Mouse (Mus musculus): ENCODE measurements around the gene Hsf2. TPM values are rescaled to one million over a fixed set of nuclear protein-coding genes. Genes with fewer than 3 reads are reported as not detected.
"Not testable (repeated sequence)": the region's sequence is repeated elsewhere in the genome, so short reads cannot be mapped to it uniquely, and the experiment has no call there.

Hsf2 gene
- polyA plus RNA-seq, 1 experiment from 2014 or later, result 27.5 TPM

- no peaks in the 10 kb centered on the region for H3K4me1 ChIP-seq (ENCODE audit: control insufficient read depth, insufficient read depth, low read length)
- H3K36me3 ChIP-seq (ENCODE audit: control insufficient read depth, insufficient read depth, low read length), result peaks cover 78% of the 10 kb centered on the region
- no peak for ATAC-seq (ENCODE audit: low read depth)
- no peak overlapping the region for H3K4me3 ChIP-seq (ENCODE audit: low read depth, low read length)
- 92% methylated on average over 2 of the region's 2 CpGs for WGBS
- no peaks in the 10 kb centered on the region for H3K27me3 ChIP-seq (replicated peaks; ENCODE audit: control insufficient read depth, insufficient read depth, low read length)
- no peak overlapping the region for H3K27ac ChIP-seq (replicated peaks; ENCODE audit: low read depth, low read length)
- no peak overlapping the region for H3K4me2 ChIP-seq (ENCODE audit: low read depth, low read length)
- DNase-seq (ENCODE audit: low spot score), result no peak
- H3K9ac ChIP-seq (ENCODE audit: low read depth, low read length), result no peak overlapping the region
- no peaks in the 10 kb centered on the region for H3K9me3 ChIP-seq (ENCODE audit: control insufficient read depth, low read length)
Measured at GRCm38 (mm10) chr10:57514616-57515015, 28.4 kb downstream of the Hsf2 start.

DNA sequence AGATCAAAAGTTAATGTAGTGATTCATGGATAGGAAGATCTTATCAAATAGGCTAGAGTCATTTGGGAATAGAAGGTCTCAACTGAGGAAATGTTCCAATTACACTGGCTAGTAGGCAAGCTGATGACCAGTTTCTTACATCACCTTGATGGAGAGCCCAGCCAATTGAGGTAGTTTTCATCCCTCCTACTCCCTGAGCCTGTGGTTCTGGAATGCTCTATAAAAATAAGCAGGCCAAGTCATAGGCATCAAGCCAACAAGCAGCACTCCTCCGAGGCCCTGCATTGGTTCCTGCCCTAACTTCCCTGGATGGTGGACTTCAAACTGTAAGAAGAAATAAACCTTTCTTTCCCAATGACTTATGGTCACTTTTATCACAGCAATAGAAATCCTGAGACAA is 29.1 kb downstream of the Hsf2 start:
- Histone ChIP-seq H3K36me3 (ENCODE audit: control insufficient read depth, insufficient read depth, low read length) (peaks cover 83% of the 10 kb centered on the region), H3K9me3 (ENCODE audit: control insufficient read depth, low read length) (no peaks in the 10 kb centered on the region), H3K27me3 (replicated peaks; ENCODE audit: control insufficient read depth, insufficient read depth, low read length) (no peaks in the 10 kb centered on the region), H3K4me1 (ENCODE audit: control insufficient read depth, insufficient read depth, low read length) (no peaks in the 10 kb centered on the region), H3K27ac (replicated peaks; ENCODE audit: low read depth, low read length) (no peak overlapping the region), H3K4me2 (ENCODE audit: low read depth, low read length) (no peak overlapping the region), H3K9ac (ENCODE audit: low read depth, low read length) (no peak overlapping the region), H3K4me3 (ENCODE audit: low read depth, low read length) (no peak overlapping the region)
- ATAC-seq (ENCODE audit: low read depth) (no peak), DNase-seq (ENCODE audit: low spot score) (no peak)
- 73% methylated on average over 1 of the region's 1 CpGs for WGBS

DNA sequence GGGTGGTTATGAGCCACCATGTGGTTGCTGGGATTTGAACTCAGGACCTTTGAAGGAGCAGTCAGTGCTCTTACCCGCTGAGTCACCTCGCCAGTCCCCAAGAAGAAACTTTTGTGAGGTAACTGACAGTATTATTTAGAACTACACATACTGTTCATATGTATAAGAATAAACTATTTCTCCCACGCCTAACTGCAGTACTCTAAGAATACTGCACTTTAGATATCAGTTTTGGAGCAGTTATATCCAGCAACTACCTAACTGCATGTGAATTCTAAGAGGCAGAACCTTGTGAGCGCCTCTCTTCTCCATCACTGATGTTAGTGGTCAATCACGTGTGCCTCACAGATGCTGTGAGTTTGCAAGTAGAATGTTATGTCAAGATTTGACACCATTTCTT is 40.3 kb downstream of the Hsf2 start:
- peaks cover 50% of the 10 kb centered on the region for H3K36me3 ChIP-seq (ENCODE audit: control insufficient read depth, insufficient read depth, low read length)
- DNase-seq (ENCODE audit: low spot score) (no peak), ATAC-seq (ENCODE audit: low read depth) (no peak)
- H3K9me3 ChIP-seq (ENCODE audit: control insufficient read depth, low read length), result peaks cover 15% of the 10 kb centered on the region
- WGBS, result 96% methylated on average over 5 of the region's 5 CpGs
- H3K4me2 ChIP-seq (ENCODE audit: low read depth, low read length), result no peak overlapping the region
- H3K9ac ChIP-seq (ENCODE audit: low read depth, low read length), result no peak overlapping the region
- H3K4me1 ChIP-seq (ENCODE audit: control insufficient read depth, insufficient read depth, low read length), result peaks cover 8% of the 10 kb centered on the region
- H3K27ac ChIP-seq (replicated peaks; ENCODE audit: low read depth, low read length), result no peak overlapping the region
- no peaks in the 10 kb centered on the region for H3K27me3 ChIP-seq (replicated peaks; ENCODE audit: control insufficient read depth, insufficient read depth, low read length)
- H3K4me3 ChIP-seq (ENCODE audit: low read depth, low read length), result no peak overlapping the region

GRCm38 (mm10) chr10:57531076-57531475 is 44.9 kb downstream of the Hsf2 start:
- Histone ChIP-seq H3K9me3 (ENCODE audit: control insufficient read depth, low read length) (no peaks in the 10 kb centered on the region), H3K36me3 (ENCODE audit: control insufficient read depth, insufficient read depth, low read length) (peaks cover 11% of the 10 kb centered on the region), H3K4me1 (ENCODE audit: control insufficient read depth, insufficient read depth, low read length) (peaks cover 8% of the 10 kb centered on the region), H3K27me3 (replicated peaks; ENCODE audit: control insufficient read depth, insufficient read depth, low read length) (0 out of 2 replicates have a peak, but pooled peaks cover 3% of the 10 kb centered on the region), H3K4me3 (ENCODE audit: low read depth, low read length) (peak overlapping the region; percentile 96), H3K27ac (replicated peaks; ENCODE audit: low read depth, low read length) (no peak overlapping the region), H3K4me2 (ENCODE audit: low read depth, low read length) (peak overlapping the region; percentile 69), H3K9ac (ENCODE audit: low read depth, low read length) (peak overlapping the region; percentile 95)
- DNase-seq (ENCODE audit: low spot score), result no peak
- ATAC-seq (ENCODE audit: low read depth), result no peak
- 66% methylated on average over 2 of the region's 2 CpGs for WGBS

- H3K27ac ChIP-seq (replicated peaks; ENCODE audit: low read depth, low read length), result peak overlapping the region; percentile 98
- WGBS, result 4% methylated on average over 25 of the region's 28 CpGs
- peak overlapping the region; percentile 69 for H3K4me2 ChIP-seq (ENCODE audit: low read depth, low read length)
- peaks cover 8% of the 10 kb centered on the region for H3K4me1 ChIP-seq (ENCODE audit: control insufficient read depth, insufficient read depth, low read length)
- peaks cover 3% of the 10 kb centered on the region; the same call in 1 of the 2 replicates for H3K27me3 ChIP-seq (replicated peaks; ENCODE audit: control insufficient read depth, insufficient read depth, low read length)
- ATAC-seq (ENCODE audit: low read depth), result no peak
- peak overlapping the region; percentile 95 for H3K9ac ChIP-seq (ENCODE audit: low read depth, low read length)
- no peaks in the 10 kb centered on the region for H3K9me3 ChIP-seq (ENCODE audit: control insufficient read depth, low read length)
- peaks cover 6% of the 10 kb centered on the region for H3K36me3 ChIP-seq (ENCODE audit: control insufficient read depth, insufficient read depth, low read length)
- peak overlapping the region; percentile 96 for H3K4me3 ChIP-seq (ENCODE audit: low read depth, low read length)
- DNase-seq (ENCODE audit: low spot score), result peak; percentile 39
Measured at GRCm38 (mm10) chr10:57531616-57532217, 45.5 kb downstream of the Hsf2 start.

GRCm38 (mm10) chr10:57532218-57533101 is 46.3 kb downstream of the Hsf2 start, which contains the start of gene Serinc1:
TSS of gene Serinc1 (minus strand) at chr10:57532530.
- Histone ChIP-seq H3K9me3 (ENCODE audit: control insufficient read depth, low read length) (no peaks in the 10 kb centered on the region), H3K27me3 (replicated peaks; ENCODE audit: control insufficient read depth, insufficient read depth, low read length) (peaks cover 3% of the 10 kb centered on the region; the same call in 1 of the 2 replicates), H3K36me3 (ENCODE audit: control insufficient read depth, insufficient read depth, low read length) (no peaks in the 10 kb centered on the region), H3K4me2 (ENCODE audit: low read depth, low read length) (peak within 1 kb of the TSS; percentile 69), H3K4me3 (ENCODE audit: low read depth, low read length) (peak within 1 kb of the TSS; percentile 96), H3K9ac (ENCODE audit: low read depth, low read length) (peak within 1 kb of the TSS; percentile 95), H3K27ac (replicated peaks; ENCODE audit: low read depth, low read length) (peak within 1 kb of the TSS; percentile 98), H3K4me1 (ENCODE audit: control insufficient read depth, insufficient read depth, low read length) (peaks cover 8% of the 10 kb centered on the region)
- ATAC-seq (ENCODE audit: low read depth) (peak; percentile 100), DNase-seq (ENCODE audit: low spot score) (peak; percentile 99)
- 18% methylated on average over 32 of the region's 49 CpGs for WGBS

DNA sequence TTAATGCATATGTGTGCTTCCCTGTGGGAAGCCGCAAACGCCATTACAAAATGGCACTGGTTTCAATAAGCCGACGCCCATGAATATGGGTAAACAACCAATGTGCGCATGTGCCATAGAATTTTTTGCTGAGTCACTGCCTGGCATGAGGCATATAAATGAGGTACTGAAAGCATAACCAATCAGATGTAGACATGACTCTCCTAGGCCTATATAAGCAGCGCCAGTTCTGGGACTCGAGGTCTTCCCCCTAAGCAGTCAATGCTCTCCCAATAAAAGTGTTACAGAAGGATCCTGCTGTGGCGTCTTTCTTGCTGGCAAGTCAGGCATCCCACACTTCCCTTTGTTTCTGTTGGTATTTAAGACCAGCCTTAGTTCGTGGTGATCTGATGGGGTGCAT is 57.7 kb downstream of the Hsf2 start:
- not testable (repeated sequence) for H3K36me3 ChIP-seq (ENCODE audit: control insufficient read depth, insufficient read depth, low read length); H3K9ac ChIP-seq (ENCODE audit: low read depth, low read length); H3K4me2 ChIP-seq (ENCODE audit: low read depth, low read length); H3K27me3 ChIP-seq (replicated peaks; ENCODE audit: control insufficient read depth, insufficient read depth, low read length); H3K9me3 ChIP-seq (ENCODE audit: control insufficient read depth, low read length); DNase-seq (ENCODE audit: low spot score); H3K4me3 ChIP-seq (ENCODE audit: low read depth, low read length); ATAC-seq (ENCODE audit: low read depth); H3K27ac ChIP-seq (replicated peaks; ENCODE audit: low read depth, low read length); H3K4me1 ChIP-seq (ENCODE audit: control insufficient read depth, insufficient read depth, low read length)
- WGBS, result 82% methylated on average over 9 of the region's 9 CpGs

DNA sequence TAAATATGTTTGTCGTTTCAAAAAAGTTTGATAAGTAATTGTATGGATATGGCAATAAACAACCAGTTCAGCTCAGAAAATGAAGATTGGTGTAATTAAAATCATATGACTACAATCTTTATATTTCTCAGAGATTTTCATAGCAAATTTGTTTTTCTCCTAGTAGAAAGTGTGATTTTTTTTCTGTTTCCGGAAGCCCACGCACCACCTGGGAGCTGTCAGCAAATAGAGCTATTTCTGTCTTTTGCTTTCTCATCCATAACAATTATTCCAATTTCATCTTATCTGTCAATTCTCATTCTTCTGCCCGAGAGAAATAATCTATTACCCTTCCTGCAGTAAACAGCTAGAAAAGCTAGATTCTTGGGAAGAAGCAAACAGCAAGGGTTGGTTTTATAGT is 63.4 kb downstream of the Hsf2 start:
- no peak overlapping the region for H3K27ac ChIP-seq (replicated peaks; ENCODE audit: low read depth, low read length)
- no peak overlapping the region for H3K4me3 ChIP-seq (ENCODE audit: low read depth, low read length)
- no peak overlapping the region for H3K4me2 ChIP-seq (ENCODE audit: low read depth, low read length)
- H3K9ac ChIP-seq (ENCODE audit: low read depth, low read length), result no peak overlapping the region
- ATAC-seq (ENCODE audit: low read depth), result no peak
- H3K36me3 ChIP-seq (ENCODE audit: control insufficient read depth, insufficient read depth, low read length), result no peaks in the 10 kb centered on the region
- WGBS, result 86% methylated on average over 4 of the region's 4 CpGs
- H3K4me1 ChIP-seq (ENCODE audit: control insufficient read depth, insufficient read depth, low read length), result no peaks in the 10 kb centered on the region
- H3K9me3 ChIP-seq (ENCODE audit: control insufficient read depth, low read length), result no peaks in the 10 kb centered on the region
- no peak for DNase-seq (ENCODE audit: low spot score)
- no peaks in the 10 kb centered on the region for H3K27me3 ChIP-seq (replicated peaks; ENCODE audit: control insufficient read depth, insufficient read depth, low read length)

All from embryonic facial prominence, embryonic 14.5 days (tissue).